Mouse (Mus musculus) hindbrain, embryonic 16.5 days (tissue): ENCODE results near the gene Ppp1ca. TPM values are rescaled to one million over a fixed set of nuclear protein-coding genes. Genes with fewer than 3 reads are reported as not detected.

ENCODE experiments used
- ATAC-seq: fragments of 200-750 bp; cut with Nextera tagmentation; 2 replicates; pipeline ENCODE4 v1.8.0; 2017; ENCODE audit warnings: moderate TSS enrichment, moderate library complexity
- H3K27ac ChIP-seq: fragments of 300-500 bp; sonication (generic); 2 replicates; pipeline ENCODE4 v1.5.1; 2014; ENCODE audit warnings: low read depth, mild to moderate bottlenecking, control low read depth, low read length, moderate library complexity
- H3K27me3 ChIP-seq: fragments of 300-500 bp; sonication (generic); replicated peaks from 2 replicates; pipeline ENCODE4 v1.6.1; 2014; ENCODE audit warnings: low read length; ENCODE audit not compliant: control insufficient read depth, insufficient read depth
- H3K36me3 ChIP-seq: fragments of 300-500 bp; sonication (generic); 2 replicates; pipeline ENCODE4 v1.6.1; 2014; ENCODE audit warnings: mild to moderate bottlenecking, low read length, moderate library complexity, mixed read lengths; ENCODE audit not compliant: control insufficient read depth, insufficient read depth
- H3K4me1 ChIP-seq: fragments of 300-500 bp; sonication (generic); 2 replicates; pipeline ENCODE4 v1.6.1; 2014; ENCODE audit warnings: low read depth, low read length; ENCODE audit not compliant: control insufficient read depth, insufficient read depth
- H3K4me2 ChIP-seq: fragments of 300-500 bp; sonication (generic); 2 replicates; pipeline ENCODE4 v1.6.1; 2014; ENCODE audit warnings: mild to moderate bottlenecking, low read length, control low read depth, moderate library complexity
- H3K4me3 ChIP-seq: fragments of 300-500 bp; sonication (generic); 2 replicates; pipeline ENCODE4 v1.5.1; 2014; ENCODE audit warnings: mild to moderate bottlenecking, low read length, control low read depth, moderate library complexity
- H3K9ac ChIP-seq: fragments of 300-500 bp; sonication (generic); 2 replicates; pipeline ENCODE4 v1.6.1; 2014; ENCODE audit warnings: low read depth, mild to moderate bottlenecking, control low read depth, low read length, moderate library complexity
- H3K9me3 ChIP-seq: fragments of 300-500 bp; sonication (generic); 2 replicates; pipeline ENCODE4 v1.6.1; 2014; ENCODE audit warnings: mild to moderate bottlenecking, low read length, moderate library complexity; ENCODE audit not compliant: control insufficient read depth
- WGBS: fragments of 180-500 bp; shearing (Covaris S2); extraction: QIAGEN DNeasy Blood & Tissue Kit; methylation state at CpG from one replicate; pipeline ENCODE4 v1.1.7; 2014; 5-methylcytosine and 5-hydroxymethylcytosine counted together
- polyA plus RNA-seq: library from polyadenylated mRNA; unstranded; fragments of >200 nt; fragmentation: Nextera tagmentation; extraction: Ambion mirVana; gene quantifications from 2 replicates; pipeline ENCODE4 v1.2.1, GENCODE M21; 2015

Ppp1ca gene
- 604 and 614 TPM in 2 replicates for polyA plus RNA-seq

- Histone ChIP-seq H3K9me3 (no peaks in the 10 kb centered on the region), H3K27me3 (no peaks in the 10 kb centered on the region), H3K4me3 (peak within 1 kb of the TSS; percentile 97), H3K4me1 (peaks cover 33% of the 10 kb centered on the region), H3K27ac (peak within 1 kb of the TSS; percentile 96), H3K4me2 (peak within 1 kb of the TSS; percentile 98), H3K9ac (peak within 1 kb of the TSS; percentile 99), H3K36me3 (peaks cover 26% of the 10 kb centered on the region)
- WGBS = 6% methylated on average over 42 of the region's 47 CpGs
- peak; percentile 93 for ATAC-seq
These were observed at the start of gene Ppp1ca for GRCm38 (mm10) chr19:4191528-4192250. Ppp1ca (plus strand) TSS chr19:4192065.

GRCm38 (mm10) chr19:4142416-4143173 lies 49.3 kb upstream of the Ppp1ca start:
- Histone ChIP-seq H3K9ac (no peak overlapping the region), H3K27ac (no peak overlapping the region), H3K4me2 (no peak overlapping the region), H3K27me3 (no peaks in the 10 kb centered on the region), H3K9me3 (no peaks in the 10 kb centered on the region), H3K36me3 (no peaks in the 10 kb centered on the region), H3K4me1 (peaks cover under 1% of the 10 kb centered on the region; the same call in 1 of the 2 replicates), H3K4me3 (no peak overlapping the region)
- ATAC-seq = no peak
- 87% methylated on average over 18 of the region's 18 CpGs for WGBS

GRCm38 (mm10) chr19:4143759-4144268 lies 48.1 kb upstream of the Ppp1ca start, which contains the start of gene Cabp4:
Cabp4 (minus strand) TSS chr19:4144033.
- Histone ChIP-seq H3K4me3 (no peak within 1 kb of the TSS), H3K27ac (no peak within 1 kb of the TSS), H3K4me2 (no peak within 1 kb of the TSS), H3K9me3 (no peaks in the 10 kb centered on the region), H3K27me3 (no peaks in the 10 kb centered on the region), H3K36me3 (no peaks in the 10 kb centered on the region), H3K9ac (no peak within 1 kb of the TSS), H3K4me1 (peaks cover 6% of the 10 kb centered on the region)
- 82% methylated on average over 7 of the region's 7 CpGs for WGBS
- ATAC-seq = no peak

- Histone ChIP-seq H3K9ac (no peak overlapping the region), H3K36me3 (no peaks in the 10 kb centered on the region), H3K27ac (no peak overlapping the region), H3K27me3 (no peaks in the 10 kb centered on the region), H3K4me3 (no peak overlapping the region), H3K4me1 (peaks cover 14% of the 10 kb centered on the region), H3K4me2 (no peak overlapping the region), H3K9me3 (no peaks in the 10 kb centered on the region)
- ATAC-seq = no peak
- WGBS = 83% methylated on average over 16 of the region's 16 CpGs
These were observed 47.0 kb upstream of the Ppp1ca start for GRCm38 (mm10) chr19:4144550-4145498.

GRCm38 (mm10) chr19:4145936-4146335 lies 45.9 kb upstream of the Ppp1ca start:
- H3K9me3 ChIP-seq = no peaks in the 10 kb centered on the region

GRCm38 (mm10) chr19:4146366-4147021 lies 45.4 kb upstream of the Ppp1ca start:
- no peak overlapping the region for H3K9ac ChIP-seq
- H3K4me2 ChIP-seq = no peak overlapping the region
- no peaks in the 10 kb centered on the region for H3K9me3 ChIP-seq
- H3K4me3 ChIP-seq = no peak overlapping the region
- H3K4me1 ChIP-seq = peaks cover 20% of the 10 kb centered on the region
- H3K27me3 ChIP-seq = no peaks in the 10 kb centered on the region
- H3K27ac ChIP-seq = no peak overlapping the region
- no peak for ATAC-seq
- H3K36me3 ChIP-seq = peaks cover 5% of the 10 kb centered on the region
- 62% methylated on average over 12 of the region's 12 CpGs for WGBS

More at GRCm38 (mm10) chr19:4145936-4146335, 45.9 kb upstream of the Ppp1ca start:
- no peak overlapping the region for H3K4me3 ChIP-seq
- H3K9ac ChIP-seq = no peak overlapping the region
- no peak overlapping the region for H3K4me2 ChIP-seq
- H3K4me1 ChIP-seq = peaks cover 20% of the 10 kb centered on the region
- no peaks in the 10 kb centered on the region for H3K27me3 ChIP-seq
- peaks cover 5% of the 10 kb centered on the region for H3K36me3 ChIP-seq
- H3K27ac ChIP-seq = no peak overlapping the region
- no peak for ATAC-seq
- WGBS = 87% methylated on average over 5 of the region's 5 CpGs

- peaks cover 5% of the 10 kb centered on the region for H3K36me3 ChIP-seq
- 36% methylated on average over 3 of the region's 3 CpGs for WGBS
- no peak overlapping the region for H3K4me2 ChIP-seq
- H3K4me1 ChIP-seq = peaks cover 20% of the 10 kb centered on the region
- no peak overlapping the region for H3K4me3 ChIP-seq
- H3K9me3 ChIP-seq = no peaks in the 10 kb centered on the region
- ATAC-seq = no peak
- no peaks in the 10 kb centered on the region for H3K27me3 ChIP-seq
- H3K27ac ChIP-seq = no peak overlapping the region
- no peak overlapping the region for H3K9ac ChIP-seq
These were observed 44.9 kb upstream of the Ppp1ca start for GRCm38 (mm10) chr19:4147022-4147405.

- H3K4me1 ChIP-seq = peaks cover 20% of the 10 kb centered on the region
- no peaks in the 10 kb centered on the region for H3K27me3 ChIP-seq
- H3K9me3 ChIP-seq = no peaks in the 10 kb centered on the region
- H3K27ac ChIP-seq = peak overlapping the region; percentile 79; the same call in 1 of the 2 replicates
- H3K4me3 ChIP-seq = peak overlapping the region; percentile 90
- peak overlapping the region; percentile 76 for H3K4me2 ChIP-seq
- 37% methylated on average over 9 of the region's 9 CpGs for WGBS
- peaks cover 9% of the 10 kb centered on the region for H3K36me3 ChIP-seq
- ATAC-seq = peak; percentile 18
- H3K9ac ChIP-seq = peak overlapping the region; percentile 94
These were observed 43.9 kb upstream of the Ppp1ca start for GRCm38 (mm10) chr19:4147782-4148490.
